Mouse (Mus musculus) macrophage (primary cell): ENCODE measurements around the gene Ppp3r2. TPM values are rescaled to one million over a fixed set of nuclear protein-coding genes. Genes with fewer than 3 reads are reported as not detected.

ENCODE experiments used
- H3K27ac ChIP-seq: fragments of 350-480 bp; formaldehyde crosslinking; 2 replicates; pipeline ENCODE4 v1.9.0; 2021
- H3K36me3 ChIP-seq: fragments of 350-480 bp; formaldehyde crosslinking; 2 replicates; pipeline ENCODE4 v1.9.0; 2021; ENCODE audit errors: inconsistent target
- H3K4me3 ChIP-seq: fragments of 350-480 bp; formaldehyde crosslinking; 2 replicates; pipeline ENCODE4 v1.9.0; 2021; ENCODE audit errors: inconsistent target
- H3K79me2 ChIP-seq: fragments of 350-480 bp; formaldehyde crosslinking; 2 replicates; pipeline ENCODE4 v1.9.0; 2021; ENCODE audit errors: inconsistent target
- WGBS: methylation state at CpG from one replicate; pipeline ENCODE4 v1.1.7; 2026; ENCODE audit warnings: inconsistent platforms; ENCODE audit not compliant: missing documents; 5-methylcytosine and 5-hydroxymethylcytosine counted together
- polyA plus RNA-seq: library from polyadenylated mRNA; stranded (reverse); fragments of 250-400 nt; gene quantifications from 3 replicates; pipeline ENCODE4 v1.2.4, GENCODE M21; 2018; ENCODE audit warnings: inconsistent platforms
- total RNA-seq, 78 experiments: library from RNA; depleted of rRNA; stranded (reverse); fragments of 250-400 nt; gene quantifications; 1 replicate in 9 of 78; 2 replicates in 24 of 78; 3 replicates in 43 of 78; 4 replicates in 2 of 78; pipeline ENCODE4 v1.2.4; 2018; ENCODE audit warnings: inconsistent platforms in 56 of 78

Gene Ppp3r2
- not detected for total RNA-seq (2018; cell fraction: chromatin; rRNA removed)
- total RNA-seq (2018; cell fraction: cytosol; rRNA removed) = not detected
- not detected for total RNA-seq (2018; cell fraction: nucleus; rRNA removed)
- not detected in 3 replicates for polyA plus RNA-seq

DNA sequence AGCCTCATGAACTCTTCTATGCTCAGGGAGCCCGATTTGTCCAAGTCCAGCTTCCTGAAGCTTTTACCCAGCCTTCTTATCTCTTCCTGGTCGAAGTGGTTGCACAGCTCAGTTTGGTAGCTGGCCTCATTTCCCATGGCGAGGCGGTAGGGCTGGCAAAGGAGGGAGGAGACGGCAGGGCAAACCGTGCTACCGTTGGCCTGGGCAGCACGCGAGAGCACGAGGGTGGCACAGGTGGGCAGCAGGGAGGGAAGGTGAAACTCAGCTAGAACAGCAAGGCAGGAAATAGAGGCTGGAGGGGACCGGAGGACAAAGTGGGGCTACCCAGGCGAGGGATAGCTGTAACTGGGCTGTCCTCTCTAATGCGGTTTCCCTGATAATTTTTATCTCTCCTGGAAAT lies at the start of gene Ppp3r2:
Gene Ppp3r2 (minus strand): TSS at position 213 of the 400 bp plus-strand sequence.
- Histone ChIP-seq H3K27ac (no peak within 1 kb of the TSS), H3K79me2 (no peaks in the 10 kb centered on the region), H3K4me3 (no peak within 1 kb of the TSS), H3K36me3 (no peaks in the 10 kb centered on the region)
- 88% methylated on average over 13 of the region's 13 CpGs for WGBS

DNA sequence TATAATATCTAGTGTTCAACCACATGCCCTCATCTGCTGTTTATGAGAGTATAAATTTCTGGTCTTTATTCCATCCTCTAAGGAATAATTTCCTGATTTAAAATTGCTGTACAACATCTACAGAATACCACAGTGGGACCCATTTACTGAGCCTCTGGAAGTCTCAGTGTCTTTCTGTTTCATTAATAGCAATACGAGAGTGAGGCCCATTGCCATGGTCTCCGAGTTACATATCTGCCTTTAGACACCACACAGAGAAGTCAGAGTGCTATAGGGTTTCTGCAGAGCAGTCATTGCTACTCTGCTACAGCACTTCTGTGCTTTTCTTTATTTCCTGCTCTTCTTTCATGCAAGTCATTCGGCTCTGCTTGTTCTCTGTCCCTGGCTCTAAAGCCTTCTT lies 47.5 kb upstream of the Ppp3r2 start:
- H3K79me2 ChIP-seq = no peaks in the 10 kb centered on the region
- no peak overlapping the region for H3K27ac ChIP-seq
- no peaks in the 10 kb centered on the region for H3K36me3 ChIP-seq
- H3K4me3 ChIP-seq = no peak overlapping the region
- WGBS = 85% methylated on average over 3 of the region's 3 CpGs

DNA sequence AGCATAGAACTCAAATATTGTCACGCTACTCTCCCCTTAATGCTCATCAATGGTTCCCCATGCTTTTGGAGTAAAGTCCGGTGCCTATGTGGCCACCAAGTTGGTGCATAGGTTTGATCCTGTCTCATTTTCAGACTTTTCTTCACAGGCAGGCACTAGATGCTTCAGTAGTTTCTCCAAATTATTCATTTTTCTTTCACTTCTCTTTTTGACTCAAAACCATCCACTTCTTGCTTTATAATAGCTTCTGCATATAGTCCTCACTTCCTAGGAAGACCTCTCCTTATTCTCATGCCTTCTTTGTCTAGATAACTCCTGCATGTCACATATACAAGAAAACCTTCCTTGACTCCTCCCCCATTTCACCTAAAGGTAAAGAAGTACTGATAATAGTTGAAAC lies 42.1 kb upstream of the Ppp3r2 start:
- no peak overlapping the region for H3K27ac ChIP-seq
- no peaks in the 10 kb centered on the region for H3K36me3 ChIP-seq
- no peak overlapping the region for H3K4me3 ChIP-seq
- no peaks in the 10 kb centered on the region for H3K79me2 ChIP-seq
- WGBS = 88% methylated on average over 2 of the region's 2 CpGs

DNA sequence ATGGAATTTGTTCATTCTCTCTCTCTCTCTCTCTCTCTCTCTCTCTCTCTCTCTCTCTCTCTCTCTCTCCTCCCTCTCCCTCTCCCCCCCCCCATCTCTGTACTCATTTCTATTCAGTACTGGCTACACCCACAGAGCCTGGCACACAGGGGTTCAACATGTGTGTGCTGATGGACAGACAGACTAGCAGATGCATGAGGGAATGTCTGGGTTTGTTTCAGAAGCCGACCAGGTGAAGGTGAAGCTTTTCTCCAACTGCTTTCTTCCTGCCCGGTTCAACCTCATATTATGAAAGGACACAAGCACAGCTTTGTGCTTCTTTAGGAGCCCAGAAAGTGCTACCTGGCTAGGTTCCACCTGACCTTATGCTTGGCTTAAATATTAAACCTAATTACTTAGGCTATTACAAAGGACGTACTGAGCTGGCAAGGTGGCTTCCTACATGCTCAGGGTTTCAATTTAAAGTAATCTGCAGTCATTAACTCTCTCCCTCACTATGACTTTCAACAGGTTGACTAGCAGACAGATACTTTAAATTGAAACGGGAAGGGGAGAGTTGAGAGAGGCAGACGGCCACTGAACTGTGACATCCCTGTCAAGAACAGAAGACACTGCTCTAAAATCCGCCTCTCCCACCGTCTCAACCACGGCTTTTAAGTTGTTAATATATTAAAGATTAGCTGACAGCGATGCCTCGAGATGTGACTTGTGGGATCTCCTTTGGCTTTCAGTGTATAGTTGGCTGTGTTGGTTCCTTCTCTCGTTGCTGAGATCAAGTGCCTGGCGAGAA lies 9.8 kb upstream of the Ppp3r2 start:
- H3K79me2 ChIP-seq = no peaks in the 10 kb centered on the region
- H3K36me3 ChIP-seq = no peaks in the 10 kb centered on the region
- WGBS = 91% methylated on average over 12 of the region's 12 CpGs
- H3K27ac ChIP-seq = no peak overlapping the region
- no peak overlapping the region for H3K4me3 ChIP-seq

DNA sequence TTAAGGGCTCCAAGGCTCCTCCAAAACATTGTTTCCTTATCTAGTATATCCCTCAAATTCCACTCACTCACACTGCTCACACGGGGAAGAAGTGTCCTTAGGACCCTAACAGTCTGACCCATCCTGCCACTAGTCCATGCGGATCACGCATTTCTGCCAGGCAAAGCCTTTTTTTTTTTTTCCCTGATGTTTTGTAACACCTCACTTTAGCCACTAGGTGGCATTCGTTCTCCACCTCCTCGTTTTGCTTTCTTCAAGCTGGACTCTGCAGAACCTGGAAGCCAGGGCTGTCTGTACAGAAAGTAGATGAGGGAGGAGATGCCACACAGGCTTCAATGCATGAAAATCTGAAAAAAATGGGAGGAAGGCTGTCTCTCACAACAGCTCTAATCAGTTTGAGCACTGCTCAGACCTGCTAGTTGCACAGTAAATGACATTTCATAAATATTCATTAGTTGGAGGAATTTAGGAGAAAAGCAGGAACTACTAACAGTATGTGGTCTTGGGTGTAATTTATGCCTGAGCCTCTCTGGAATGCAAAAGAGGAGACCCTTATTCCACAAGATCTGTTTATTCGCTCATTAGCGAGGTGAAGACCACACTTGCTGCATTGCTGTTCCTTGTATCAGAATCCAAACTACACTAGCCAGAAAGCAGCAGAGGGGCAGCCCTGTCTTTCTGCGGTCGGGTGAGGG lies 6.9 kb upstream of the Ppp3r2 start:
- Histone ChIP-seq H3K79me2 (no peaks in the 10 kb centered on the region), H3K4me3 (no peak overlapping the region)
- WGBS = 19% methylated on average over 9 of the region's 9 CpGs

DNA sequence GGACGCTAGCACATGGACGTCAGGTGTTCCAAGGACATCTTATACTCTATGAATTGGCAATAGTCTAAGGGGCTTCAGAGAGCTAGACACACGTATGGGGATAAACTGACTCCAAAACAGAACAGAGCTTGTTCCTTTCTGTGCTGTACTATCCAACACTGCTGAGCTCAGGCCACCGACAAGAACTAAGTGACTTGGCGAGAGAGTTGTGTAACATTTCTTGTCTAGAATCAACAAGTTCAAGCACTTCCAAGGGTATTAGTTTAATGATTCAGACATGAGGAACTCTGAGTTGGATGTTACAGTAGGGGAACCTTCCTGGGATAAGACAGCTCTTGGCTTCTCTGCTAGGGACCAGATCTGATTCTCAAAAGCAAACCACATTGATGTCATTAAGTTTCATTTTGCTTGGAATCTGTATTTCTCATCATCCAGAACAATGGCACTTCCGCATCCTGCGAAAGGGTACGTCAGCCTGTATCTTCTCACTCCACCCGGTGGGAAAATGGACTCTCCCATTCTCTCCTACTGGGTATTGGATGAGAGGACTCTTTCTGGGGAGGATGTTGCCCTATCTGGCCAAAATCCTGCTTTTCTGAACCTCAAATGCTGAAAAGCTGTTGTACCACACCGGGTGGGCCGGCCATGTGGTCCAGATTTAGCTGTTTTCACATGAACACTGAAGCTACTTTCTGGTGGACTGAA lies 1.5 kb downstream of the Ppp3r2 start:
- no peaks in the 10 kb centered on the region for H3K36me3 ChIP-seq
- H3K27ac ChIP-seq = no peak overlapping the region
- WGBS = 92% methylated on average over 11 of the region's 11 CpGs
- no peak overlapping the region for H3K4me3 ChIP-seq
- H3K79me2 ChIP-seq = no peaks in the 10 kb centered on the region

More for the DNA sequence above, 6.9 kb upstream of the Ppp3r2 start:
- Histone ChIP-seq H3K27ac (no peak overlapping the region), H3K36me3 (no peaks in the 10 kb centered on the region)

DNA sequence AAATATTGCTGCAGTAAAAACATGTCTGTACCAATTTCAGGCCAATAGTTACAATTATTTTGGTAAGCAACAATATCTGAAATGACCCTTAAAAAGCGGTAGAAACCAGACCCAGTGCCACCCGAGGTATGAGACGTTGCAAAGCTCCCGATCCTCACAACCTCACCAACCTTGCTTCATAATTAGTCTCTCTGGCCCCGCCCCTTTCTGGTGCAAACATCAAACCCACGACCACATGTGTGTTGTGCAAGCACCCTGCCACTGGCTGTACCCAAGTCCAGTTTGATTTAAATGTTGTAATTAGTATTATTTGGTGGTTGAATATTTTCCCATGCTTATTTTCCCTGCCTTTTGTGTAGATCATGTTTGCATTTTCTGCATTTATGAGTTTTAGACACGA lies 5.0 kb downstream of the Ppp3r2 start:
- Histone ChIP-seq H3K36me3 (no peaks in the 10 kb centered on the region), H3K4me3 (no peak overlapping the region), H3K79me2 (no peaks in the 10 kb centered on the region), H3K27ac (no peak overlapping the region)
- 38% methylated on average over 7 of the region's 7 CpGs for WGBS

DNA sequence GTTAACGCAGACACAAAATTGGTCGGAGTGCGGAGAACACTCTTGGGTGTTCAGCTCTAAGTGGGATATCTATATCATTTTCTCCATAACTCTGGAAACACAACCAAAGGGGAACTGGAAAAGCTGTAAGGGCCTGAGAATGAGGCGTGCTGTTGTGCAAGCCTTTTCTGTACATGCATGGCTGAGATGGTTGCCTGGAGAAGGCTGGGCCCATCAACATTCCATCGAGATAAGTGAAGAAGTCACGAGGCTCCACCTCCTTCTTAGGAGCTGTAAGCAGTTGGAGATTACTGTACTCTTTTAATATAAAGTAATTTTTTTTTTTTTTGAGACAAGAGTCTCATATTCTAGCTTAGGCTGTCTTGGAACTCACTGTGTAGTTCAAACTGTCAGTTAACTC lies 5.8 kb downstream of the Ppp3r2 start:
- H3K36me3 ChIP-seq = no peaks in the 10 kb centered on the region
- H3K4me3 ChIP-seq = no peak overlapping the region
- 87% methylated on average over 6 of the region's 6 CpGs for WGBS
- H3K27ac ChIP-seq = no peak overlapping the region
- H3K79me2 ChIP-seq = no peaks in the 10 kb centered on the region

DNA sequence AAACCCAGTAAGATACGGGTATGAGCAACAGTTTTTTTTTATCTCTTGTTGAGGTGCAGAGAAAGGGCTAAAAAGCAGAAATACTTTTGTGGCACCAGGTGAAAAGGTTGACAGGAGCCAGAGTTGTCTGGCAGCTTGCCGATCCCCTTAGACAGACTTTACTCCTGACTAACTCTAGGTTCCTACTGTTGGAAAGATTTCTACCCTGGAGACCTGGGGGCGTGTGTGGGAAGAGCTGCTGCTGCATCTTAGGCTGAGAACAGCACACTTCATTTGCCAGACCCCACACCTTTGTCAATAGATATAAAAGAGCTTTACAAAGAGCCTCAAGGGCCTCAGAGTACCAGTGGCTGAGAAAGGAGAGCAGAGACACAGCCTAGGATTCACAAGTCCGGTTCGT lies 17.0 kb downstream of the Ppp3r2 start:
- H3K36me3 ChIP-seq = peaks cover 23% of the 10 kb centered on the region; the same call in 1 of the 2 replicates
- H3K4me3 ChIP-seq = no peak overlapping the region
- H3K79me2 ChIP-seq = no peaks in the 10 kb centered on the region
- 96% methylated on average over 5 of the region's 5 CpGs for WGBS
- H3K27ac ChIP-seq = no peak overlapping the region

DNA sequence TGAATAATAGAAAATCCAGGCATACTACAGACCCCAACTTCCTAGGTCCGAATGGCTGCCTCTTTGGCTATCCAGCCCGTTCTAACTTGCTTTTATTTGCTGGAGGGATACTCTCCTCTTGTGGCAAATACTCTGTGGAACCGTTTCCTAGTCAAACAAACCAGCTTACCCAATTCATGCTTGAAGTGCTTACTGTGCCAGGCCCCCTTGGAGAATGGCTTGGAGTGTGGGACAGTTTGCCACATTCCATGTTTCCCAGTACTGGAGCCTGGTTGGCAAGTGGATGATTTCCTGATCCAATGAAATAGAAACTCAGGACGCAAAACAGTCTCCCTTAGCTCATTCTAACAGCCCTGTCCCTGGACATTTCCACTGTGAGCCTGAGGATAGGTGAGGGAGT lies 19.6 kb downstream of the Ppp3r2 start:
- no peaks in the 10 kb centered on the region for H3K79me2 ChIP-seq
- no peak overlapping the region for H3K4me3 ChIP-seq
- peaks cover 25% of the 10 kb centered on the region; the same call in 1 of the 2 replicates for H3K36me3 ChIP-seq
- H3K27ac ChIP-seq = no peak overlapping the region
- WGBS = 100% methylated on average over 4 of the region's 4 CpGs

DNA sequence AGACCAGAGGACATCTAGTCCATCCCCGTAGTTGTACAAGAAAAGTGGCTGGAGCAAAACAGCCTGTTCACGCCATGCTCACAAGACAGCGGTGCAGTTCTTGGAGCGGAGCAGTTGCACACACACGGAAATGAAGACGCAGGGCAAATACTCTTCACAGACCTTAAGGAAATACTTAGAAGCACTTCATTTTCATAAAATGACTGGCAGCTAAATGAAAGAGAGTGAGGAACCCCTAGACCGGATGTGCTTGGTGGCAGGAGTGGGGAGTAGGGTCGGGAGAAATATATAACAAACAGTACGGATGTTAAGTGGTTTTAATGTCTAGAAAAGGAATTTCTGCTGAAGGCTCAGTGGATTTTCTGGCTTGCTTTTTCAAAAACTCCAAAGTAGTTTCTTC lies 20.2 kb downstream of the Ppp3r2 start:
- Histone ChIP-seq H3K27ac (no peak overlapping the region), H3K79me2 (no peaks in the 10 kb centered on the region), H3K36me3 (peaks cover 25% of the 10 kb centered on the region; the same call in 1 of the 2 replicates), H3K4me3 (no peak overlapping the region)
- WGBS = 95% methylated on average over 9 of the region's 9 CpGs

DNA sequence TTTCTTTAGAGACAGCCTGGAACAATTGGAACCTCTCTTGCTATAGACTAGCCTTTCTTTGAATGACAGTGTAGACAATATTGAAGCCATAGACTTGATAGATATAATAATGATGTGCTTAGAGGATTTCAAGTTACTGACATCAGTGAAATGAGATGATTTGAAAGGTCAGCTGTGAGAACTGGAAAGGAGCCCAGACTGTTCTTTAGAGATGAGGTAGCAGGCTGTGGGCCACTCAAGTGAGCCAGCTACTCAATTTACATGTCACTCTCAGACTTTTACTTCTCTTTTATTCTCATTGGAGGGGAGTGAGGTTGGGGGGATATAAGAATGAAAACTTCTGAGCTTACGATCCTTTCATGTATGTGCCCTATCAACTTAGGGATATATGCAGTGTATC lies 22.4 kb downstream of the Ppp3r2 start:
- Histone ChIP-seq H3K79me2 (no peaks in the 10 kb centered on the region), H3K4me3 (no peak overlapping the region), H3K27ac (no peak overlapping the region), H3K36me3 (peaks cover 44% of the 10 kb centered on the region; the same call in 1 of the 2 replicates)
- 87% methylated on average over 1 of the region's 1 CpGs for WGBS

DNA sequence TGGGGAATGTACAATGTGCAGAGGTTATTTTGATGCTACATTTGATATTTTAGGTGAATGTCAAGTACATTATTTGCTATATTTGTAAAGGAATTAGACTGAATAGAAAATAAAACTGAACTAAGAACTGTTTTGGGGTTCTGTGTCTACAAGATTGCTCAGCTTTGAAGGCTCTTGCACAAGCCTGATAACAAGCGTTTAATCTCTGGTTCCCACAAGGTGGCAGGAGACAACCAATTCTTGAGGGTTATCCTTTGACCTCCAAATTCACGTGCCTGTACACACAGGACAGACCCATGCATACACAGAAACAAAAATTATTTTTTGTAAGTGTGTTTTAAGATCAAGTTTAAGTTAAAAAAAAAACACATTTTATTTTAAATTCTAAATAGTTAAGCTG lies 41.9 kb downstream of the Ppp3r2 start:
- Histone ChIP-seq H3K79me2 (peaks cover 1% of the 10 kb centered on the region; the same call in 1 of the 2 replicates), H3K27ac (no peak overlapping the region), H3K36me3 (peaks cover 86% of the 10 kb centered on the region), H3K4me3 (no peak overlapping the region)
- 80% methylated on average over 2 of the region's 2 CpGs for WGBS

DNA sequence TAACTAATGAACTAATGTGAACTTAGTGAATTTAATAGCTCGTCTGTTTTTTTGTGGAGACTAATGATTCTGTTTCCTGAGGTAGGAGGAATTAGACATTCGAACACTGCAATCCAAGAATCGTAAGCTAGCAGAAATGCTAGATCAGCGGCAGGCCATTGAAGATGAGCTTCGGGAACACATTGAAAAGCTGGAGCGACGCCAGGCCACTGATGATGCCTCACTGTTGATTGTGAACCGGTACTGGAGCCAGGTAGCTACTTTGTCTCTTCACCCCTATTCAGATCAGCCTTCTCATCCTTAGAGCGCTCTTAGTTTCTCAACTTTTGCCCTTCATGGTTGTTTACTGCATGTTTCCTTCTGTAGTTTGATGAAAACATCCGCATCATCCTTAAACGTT lies 44.0 kb downstream of the Ppp3r2 start:
- Histone ChIP-seq H3K27ac (no peak overlapping the region), H3K36me3 (peaks cover 78% of the 10 kb centered on the region), H3K4me3 (no peak overlapping the region), H3K79me2 (peaks cover 22% of the 10 kb centered on the region)
- WGBS = 94% methylated on average over 11 of the region's 11 CpGs

DNA sequence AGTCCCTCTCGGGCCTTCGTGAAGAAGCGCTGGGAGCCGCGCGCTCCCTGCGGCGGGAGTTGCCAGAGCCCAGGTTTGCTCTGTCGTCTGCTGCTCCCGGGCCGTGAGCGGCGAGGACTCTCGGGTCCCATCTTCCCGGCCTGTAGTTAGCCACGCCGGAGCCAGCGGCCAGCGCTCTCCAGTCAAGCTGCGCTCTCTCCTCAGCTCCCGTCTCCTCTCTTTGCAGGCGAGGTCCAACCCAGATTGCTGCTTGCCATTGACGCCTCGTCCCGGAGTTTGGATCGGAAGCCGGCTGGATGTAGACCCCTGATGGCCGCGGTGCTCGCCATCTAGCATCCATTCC lies 49.7 kb downstream of the Ppp3r2 start:
- Histone ChIP-seq H3K79me2 (peaks cover 30% of the 10 kb centered on the region), H3K36me3 (peaks cover 31% of the 10 kb centered on the region), H3K4me3 (peak overlapping the region; percentile 84), H3K27ac (peak overlapping the region; percentile 17)
- under 1% methylated on average over 30 of the region's 30 CpGs for WGBS
